Mouse (Mus musculus) lung, adult 2 months (tissue): Measurements from ENCODE around the gene Olfr1378.

Experiments used
- CTCF ChIP-seq: fragments of 200-500 bp; IDR thresholded peaks from 2 replicates; pipeline ENCODE4 v1.5.1; 2011; ENCODE audit warnings: mild to moderate bottlenecking, low read length, control low read depth; ENCODE audit not compliant: insufficient read depth
- POLR2A ChIP-seq: fragments of 200-500 bp; IDR thresholded peaks from 2 replicates; pipeline ENCODE4 v1.6.1; 2011; ENCODE audit warnings: low read depth, mild to moderate bottlenecking, control low read depth, low read length, borderline replicate concordance; ENCODE audit errors: extremely low read depth

GRCm38 (mm10) chr11:50966230-50966629 is at the start of gene Olfr1378:
- TF ChIP-seq CTCF (no peak), POLR2A (no peak)
